Mouse (Mus musculus): ENCODE results near the gene Pcp4l1. TPM values are rescaled to one million over a fixed set of nuclear protein-coding genes. Genes with fewer than 3 reads are reported as not detected.
"Not testable (repeated sequence)": the region's sequence is repeated elsewhere in the genome, so short reads cannot be mapped to it uniquely, and the experiment has no call there.

The Pcp4l1 gene
- total and polyA plus RNA-seq, 3 experiments = 42.6 to 68.9 (median 54.7) TPM

- DNase-seq = no peak
These were observed 8.0 kb downstream of the Pcp4l1 start for GRCm38 (mm10) chr1:171187851-171188700.

GRCm38 (mm10) chr1:171185655-171186054, 10.4 kb downstream of the Pcp4l1 start:
- DNase-seq = no peak

GRCm38 (mm10) chr1:171184314-171184713, 11.8 kb downstream of the Pcp4l1 start:
- DNase-seq = peak; percentile 60

GRCm38 (mm10) chr1:171183620-171184019, 12.4 kb downstream of the Pcp4l1 start:
- DNase-seq = peak; percentile 27

GRCm38 (mm10) chr1:171183025-171183424, 13.0 kb downstream of the Pcp4l1 start:
- DNase-seq = no peak

GRCm38 (mm10) chr1:171179487-171180171, 16.4 kb downstream of the Pcp4l1 start:
- DNase-seq = no peak

GRCm38 (mm10) chr1:171172779-171173178, 23.3 kb downstream of the Pcp4l1 start:
- DNase-seq = no peak

GRCm38 (mm10) chr1:171171138-171171537, 24.9 kb downstream of the Pcp4l1 start:
- no peak for DNase-seq

GRCm38 (mm10) chr1:171169913-171170312, 26.2 kb downstream of the Pcp4l1 start:
- DNase-seq = no peak

GRCm38 (mm10) chr1:171168906-171169305, 27.2 kb downstream of the Pcp4l1 start:
- DNase-seq = no peak

GRCm38 (mm10) chr1:171165629-171166345, 30.3 kb downstream of the Pcp4l1 start:
- DNase-seq = no peak

GRCm38 (mm10) chr1:171164258-171164657, 31.8 kb downstream of the Pcp4l1 start:
- no peak for DNase-seq

GRCm38 (mm10) chr1:171162526-171162925, 33.5 kb downstream of the Pcp4l1 start:
- DNase-seq = peak; percentile 47

- peak; percentile 34 for DNase-seq
These were observed 36.5 kb downstream of the Pcp4l1 start for GRCm38 (mm10) chr1:171159485-171159975.

GRCm38 (mm10) chr1:171157965-171158364, 38.1 kb downstream of the Pcp4l1 start:
- no peak for DNase-seq

GRCm38 (mm10) chr1:171156644-171157043, 39.4 kb downstream of the Pcp4l1 start:
- DNase-seq = no peak

GRCm38 (mm10) chr1:171151966-171152365, 44.1 kb downstream of the Pcp4l1 start:
- DNase-seq = no peak

- peak; percentile 41 for DNase-seq
These were observed 45.2 kb downstream of the Pcp4l1 start for GRCm38 (mm10) chr1:171150838-171151391.

GRCm38 (mm10) chr1:171149974-171150760, 45.9 kb downstream of the Pcp4l1 start, which contains the start of the genes Sdhc and Mpz:
Sdhc (minus strand) TSS chr1:171150603.
Mpz (plus strand) TSS chr1:171150711.
- peak; percentile 97 for DNase-seq

- not testable (repeated sequence) for DNase-seq
These were observed 53.1 kb downstream of the Pcp4l1 start for GRCm38 (mm10) chr1:171142981-171143380.

All from adrenal gland, adult 2 months (tissue).